Mouse (Mus musculus): Measurements from ENCODE around the gene Gpd2.

Gpd2 gene

GRCm38 (mm10) chr2:57304212-57304611 is 66.8 kb downstream of the Gpd2 start:
- DNase-seq = no peak

- DNase-seq = no peak
Observed at GRCm38 (mm10) chr2:57312268-57312797, 74.9 kb downstream of the Gpd2 start.

GRCm38 (mm10) chr2:57316055-57316454 is 78.6 kb downstream of the Gpd2 start:
- DNase-seq = peak; percentile 27 to 31

- no peak for DNase-seq
Observed at GRCm38 (mm10) chr2:57318336-57318735, 80.9 kb downstream of the Gpd2 start.

- no peak for DNase-seq
Observed at GRCm38 (mm10) chr2:57326091-57326490, 88.7 kb downstream of the Gpd2 start.

GRCm38 (mm10) chr2:57329327-57329726 is 91.9 kb downstream of the Gpd2 start:
- DNase-seq = no peak

GRCm38 (mm10) chr2:57330812-57331211 is 93.4 kb downstream of the Gpd2 start:
- no peak for DNase-seq

GRCm38 (mm10) chr2:57331266-57331665 is 93.8 kb downstream of the Gpd2 start:
- DNase-seq = no peak

GRCm38 (mm10) chr2:57333481-57333880 is 96.0 kb downstream of the Gpd2 start:
- DNase-seq = no peak

GRCm38 (mm10) chr2:57335397-57335796 is 98.0 kb downstream of the Gpd2 start:
- DNase-seq = no peak

- DNase-seq = no peak
Observed at GRCm38 (mm10) chr2:57338779-57339178, 101.3 kb downstream of the Gpd2 start.

GRCm38 (mm10) chr2:57342910-57343309 is 105.5 kb downstream of the Gpd2 start:
- no peak for DNase-seq

GRCm38 (mm10) chr2:57350615-57351014 is 113.2 kb downstream of the Gpd2 start:
- DNase-seq = no peak

- DNase-seq = no peak
Observed at GRCm38 (mm10) chr2:57353722-57354432, 116.4 kb downstream of the Gpd2 start.

- DNase-seq = no peak
Observed at GRCm38 (mm10) chr2:57354848-57355247, 117.4 kb downstream of the Gpd2 start.

- peak; percentile 11 to 21 for DNase-seq
Observed at GRCm38 (mm10) chr2:57356222-57356822, 118.9 kb downstream of the Gpd2 start.

- DNase-seq = peak; percentile 11 to 16
Observed at GRCm38 (mm10) chr2:57362503-57362902, 125.1 kb downstream of the Gpd2 start.

- no peak for DNase-seq
Observed at GRCm38 (mm10) chr2:57374647-57375046, 137.2 kb downstream of the Gpd2 start.

- no peak for DNase-seq
Observed at GRCm38 (mm10) chr2:57375138-57375837, 137.9 kb downstream of the Gpd2 start.

GRCm38 (mm10) chr2:57378147-57378889 is 140.9 kb downstream of the Gpd2 start:
- no peak for DNase-seq

- no peak for DNase-seq
Observed at GRCm38 (mm10) chr2:57384625-57385024, 147.2 kb downstream of the Gpd2 start.

GRCm38 (mm10) chr2:57387816-57388215 is 150.4 kb downstream of the Gpd2 start:
- no peak for DNase-seq

- no peak for DNase-seq
Observed at GRCm38 (mm10) chr2:57395071-57395470, 157.6 kb downstream of the Gpd2 start.
